Mouse (Mus musculus): ENCODE results near the gene Spag7.

DNA sequence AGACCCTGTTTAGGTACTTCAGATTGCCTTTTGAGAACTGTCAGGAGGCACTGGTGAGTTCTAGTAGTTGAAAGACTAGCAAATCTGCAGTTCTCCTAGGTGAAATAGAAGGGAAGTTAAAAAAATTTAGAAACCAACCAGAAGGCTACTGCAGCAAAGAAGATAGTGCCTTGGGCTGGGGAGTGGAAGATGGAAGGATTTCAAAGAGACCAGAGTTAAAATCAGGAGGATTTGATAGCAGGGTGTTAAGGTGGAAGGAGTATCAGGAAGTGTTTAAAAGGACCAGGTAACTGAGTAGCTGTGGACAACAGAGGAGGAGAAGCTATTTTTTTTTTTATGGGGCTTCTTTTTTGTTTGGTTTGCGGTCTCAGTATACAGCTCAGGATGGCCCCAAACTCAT, 31.5 kb downstream of the Spag7 start:
- TF ChIP-seq MAFK (IDR thresholded peaks at IDR 0.05; ENCODE audit: insufficient read depth, low read depth, low read length), result no peak
- TF ChIP-seq HCFC1 (IDR thresholded peaks at IDR 0.05; ENCODE audit: borderline replicate concordance, insufficient read depth, low read length), result no peak
- no peak for TF ChIP-seq ZNF384 (IDR thresholded peaks at IDR 0.05; ENCODE audit: low read depth, low read length)
- no peak for TF ChIP-seq CHD2 (IDR thresholded peaks at IDR 0.05; ENCODE audit: low read depth, low read length)
- TF ChIP-seq ZC3H11A (IDR thresholded peaks at IDR 0.05; ENCODE audit: borderline replicate concordance, low read depth, low read length), result no peak
